Mouse (Mus musculus): Measurements from ENCODE around the gene Kars.

DNA sequence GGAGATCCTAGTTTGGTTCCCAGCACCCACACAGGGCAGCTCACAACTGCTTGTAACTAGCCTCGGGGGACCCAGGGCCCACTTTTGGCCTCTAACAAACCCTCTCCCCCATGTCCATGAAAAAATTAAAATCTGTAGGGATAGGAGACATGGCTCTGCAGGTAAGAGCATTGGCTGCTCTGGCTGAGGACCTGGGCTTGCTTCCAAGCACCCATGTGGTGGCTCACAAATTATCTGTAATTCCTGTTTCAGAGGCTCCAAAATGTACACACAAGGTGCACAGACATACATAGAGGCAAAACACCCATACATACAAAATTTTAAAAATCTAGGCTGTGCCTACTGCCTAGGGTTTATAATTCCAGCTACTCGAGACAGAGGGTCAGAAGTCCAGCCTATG, 53.9 kb downstream of the Kars start:
- TF ChIP-seq MYOD1 (IDR thresholded peaks at IDR 0.05; ENCODE audit: control insufficient read depth in 1 of 3, insufficient read length in 2 of 3, low read depth in 2 of 3) (no peak), MAX (IDR thresholded peaks at IDR 0.05; ENCODE audit: low read depth) (no peak), USF1 (IDR thresholded peaks at IDR 0.05; ENCODE audit: low read depth) (no peak), SRF (IDR thresholded peaks at IDR 0.05; ENCODE audit: control insufficient read depth, insufficient read length, low read depth) (no peak), MYOG (IDR thresholded peaks at IDR 0.05; ENCODE audit: control insufficient read depth in 1 of 3, insufficient read depth in 1 of 3, insufficient read length in 2 of 3, low read depth in 2 of 3) (no peak), POLR2A (IDR thresholded peaks at IDR 0.05; ENCODE audit: insufficient read length, low read depth) (no peak), CEBPB (IDR thresholded peaks at IDR 0.05; ENCODE audit: insufficient read depth, poor library complexity, severe bottlenecking) (no peak), REST (IDR thresholded peaks at IDR 0.05; ENCODE audit: insufficient read depth, insufficient read length) (no peak), TCF12 (IDR thresholded peaks at IDR 0.05; ENCODE audit: insufficient read depth, poor library complexity, severe bottlenecking) (no peak), POLR2AphosphoS2 (IDR thresholded peaks at IDR 0.05; ENCODE audit: insufficient read length, low read depth) (no peak), E2F4 (IDR thresholded peaks at IDR 0.05; ENCODE audit: insufficient read depth) (no peak), TCF3 (IDR thresholded peaks at IDR 0.05; ENCODE audit: insufficient read length, low read depth) (no peak)
